Mouse (Mus musculus) A20 (cell line): Measurements from ENCODE around the gene Ptk7.

Experiments used
- DNase-seq: peaks from one replicate; pipeline ENCODE4 v3.0.0-alpha.2; 2011; ENCODE audit warnings: low read depth, low spot score

Gene Ptk7

GRCm38 (mm10) chr17:46609721-46610514, 19.4 kb downstream of the Ptk7 start:
- no peak for DNase-seq

- DNase-seq: no peak
Measured at GRCm38 (mm10) chr17:46605987-46606386, 23.3 kb downstream of the Ptk7 start.

GRCm38 (mm10) chr17:46605126-46605525, 24.2 kb downstream of the Ptk7 start:
- no peak for DNase-seq

- DNase-seq: no peak
Measured at GRCm38 (mm10) chr17:46603229-46603628, 26.1 kb downstream of the Ptk7 start.

- no peak for DNase-seq
Measured at GRCm38 (mm10) chr17:46602212-46602611, 27.1 kb downstream of the Ptk7 start.

GRCm38 (mm10) chr17:46600569-46600968, 28.7 kb downstream of the Ptk7 start:
- DNase-seq: peak; percentile 31

- DNase-seq: no peak
Measured at GRCm38 (mm10) chr17:46598963-46599362, 30.3 kb downstream of the Ptk7 start.

GRCm38 (mm10) chr17:46597956-46598355, 31.3 kb downstream of the Ptk7 start:
- DNase-seq: no peak

GRCm38 (mm10) chr17:46595336-46595735, 34.0 kb downstream of the Ptk7 start:
- no peak for DNase-seq

- DNase-seq: no peak
Measured at GRCm38 (mm10) chr17:46594606-46595005, 34.7 kb downstream of the Ptk7 start.

- no peak for DNase-seq
Measured at GRCm38 (mm10) chr17:46593124-46593523, 36.2 kb downstream of the Ptk7 start.

GRCm38 (mm10) chr17:46591406-46591805, 37.9 kb downstream of the Ptk7 start:
- no peak for DNase-seq

- no peak for DNase-seq
Measured at GRCm38 (mm10) chr17:46590439-46590838, 38.9 kb downstream of the Ptk7 start.

GRCm38 (mm10) chr17:46589635-46590314, 39.5 kb downstream of the Ptk7 start:
- no peak for DNase-seq

GRCm38 (mm10) chr17:46588913-46589312, 40.4 kb downstream of the Ptk7 start:
- no peak for DNase-seq

- DNase-seq: peak; percentile 19
Measured at GRCm38 (mm10) chr17:46588173-46588572, 41.1 kb downstream of the Ptk7 start.

- DNase-seq: no peak
Measured at GRCm38 (mm10) chr17:46586327-46586726, 43.0 kb downstream of the Ptk7 start.

- DNase-seq: no peak
Measured at GRCm38 (mm10) chr17:46578650-46579049, 50.7 kb downstream of the Ptk7 start.

GRCm38 (mm10) chr17:46576070-46576469, 53.2 kb downstream of the Ptk7 start:
- peak; percentile 42 for DNase-seq

GRCm38 (mm10) chr17:46574535-46574934, 54.8 kb downstream of the Ptk7 start:
- DNase-seq: no peak

GRCm38 (mm10) chr17:46571005-46571404, 58.3 kb downstream of the Ptk7 start:
- DNase-seq: no peak

- DNase-seq: no peak
Measured at GRCm38 (mm10) chr17:46559146-46559545, 70.2 kb downstream of the Ptk7 start.

GRCm38 (mm10) chr17:46558151-46558550, 71.2 kb downstream of the Ptk7 start:
- DNase-seq: no peak
